Mouse (Mus musculus) small intestine, adult 10 weeks (tissue): ENCODE measurements around the gene Ecd. TPM values are rescaled to one million over a fixed set of nuclear protein-coding genes. Genes with fewer than 3 reads are reported as not detected.

ENCODE experiments used
- polyA plus RNA-seq: library from polyadenylated mRNA; stranded (reverse); fragments of 350-450 nt; fragmentation: Illumina TruSeq; extraction: RNeasy Lipid Tissue Mini Kit (QIAGEN cat#74804); gene quantifications from one replicate; pipeline ENCODE4 v1.2.3, GENCODE M21; 2014; ENCODE audit warnings: low replicate concordance

Ecd gene
- polyA plus RNA-seq, result 11.0 TPM

DNA sequence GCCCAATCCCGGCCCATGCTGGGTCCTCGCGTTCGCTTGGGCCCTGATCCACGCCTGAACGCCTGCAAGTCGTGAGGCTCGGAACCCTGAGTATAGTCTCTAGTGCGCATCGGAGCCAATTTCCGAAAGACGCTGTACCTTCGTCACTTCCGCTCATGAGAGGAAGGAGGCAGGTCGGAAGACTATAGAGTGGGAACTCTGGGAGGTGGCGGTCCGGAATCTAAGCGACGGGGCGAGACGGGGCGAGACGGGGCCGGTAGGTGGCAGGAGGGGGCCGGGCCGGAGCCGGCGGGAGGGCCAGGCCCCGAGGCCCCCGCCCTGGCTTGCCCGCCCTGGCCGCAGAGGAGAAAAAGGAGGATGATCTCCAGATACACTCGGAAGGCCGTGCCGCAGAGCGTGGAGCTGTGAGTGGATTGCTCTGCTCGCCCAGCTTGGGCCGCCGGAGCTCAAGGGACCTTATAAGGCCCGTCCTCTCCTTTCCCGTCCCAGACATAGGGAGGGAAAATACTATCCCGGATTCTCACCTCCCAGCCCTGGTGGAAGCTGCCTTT lies at the start of gene Ecd, which contains the start of gene Fam149b:
Gene Ecd (minus strand): TSS at position 131 of the 551 bp plus-strand sequence.
Gene Fam149b (plus strand): TSS at position 172 of the 551 bp plus-strand sequence.

GRCm38 (mm10) chr14:20393205-20393913 lies 45.4 kb upstream of the Ecd start, which contains the start of gene Mrps16:
TSS of gene Mrps16 (minus strand) at chr14:20393634.

GRCm38 (mm10) chr14:20388441-20389129 lies 40.7 kb upstream of the Ecd start, which contains the start of gene Dnajc9:
TSS of gene Dnajc9 (minus strand) at chr14:20388910.

GRCm38 (mm10) chr14:20294117-20294892 lies 53.6 kb downstream of the Ecd start, which contains the start of gene Nudt13:
TSS of gene Nudt13 (plus strand) at chr14:20294697.

Other genes with a start within 250 kb of the Ecd start
- gene Saysd1, start 209.6 kb downstream of the Ecd start, polyA plus RNA-seq, result 1.3 TPM
- gene Kcnk5, start 166.3 kb downstream of the Ecd start, polyA plus RNA-seq, result 6.9 TPM
- not detected for gene Kcnk16, start 78.9 kb downstream of the Ecd start, polyA plus RNA-seq
- 8.5 TPM for gene Nudt13, start 53.4 kb downstream of the Ecd start, polyA plus RNA-seq
- 32.9 TPM for gene Fam149b, start within 50 bp of the Ecd start, polyA plus RNA-seq
- gene Dnajc9, start 40.8 kb upstream of the Ecd start, polyA plus RNA-seq, result 79.3 TPM
- 1.4 TPM for gene Mrps16, start 45.5 kb upstream of the Ecd start, polyA plus RNA-seq
- not detected for gene Cfap70, start 104.1 kb upstream of the Ecd start, polyA plus RNA-seq
- gene Anxa7, start 132.0 kb upstream of the Ecd start, polyA plus RNA-seq, result 78.3 TPM
- 2.3 TPM for gene Mss51, start 148.8 kb upstream of the Ecd start, polyA plus RNA-seq
- 151 TPM for gene Ppp3cb, start 198.5 kb upstream of the Ecd start, polyA plus RNA-seq